Mouse (Mus musculus): ENCODE results near the gene Gpx5. TPM values are rescaled to one million over a fixed set of nuclear protein-coding genes. Genes with fewer than 3 reads are reported as not detected.

Gpx5 gene
- polyA plus RNA-seq, 1 experiment: not detected

GRCm38 (mm10) chr13:21242408-21243125 lies 50.0 kb downstream of the Gpx5 start:
- Histone ChIP-seq H3K4me1 (ENCODE audit: control insufficient read depth, insufficient read depth, low read length) (no peaks in the 10 kb centered on the region), H3K4me3 (ENCODE audit: insufficient read depth, low read length) (peak overlapping the region; percentile 41), H3K27ac (ENCODE audit: insufficient read depth, low read depth, low read length) (no peak overlapping the region)
- TF ChIP-seq CTCF (IDR thresholded peaks at IDR 0.05; ENCODE audit: low read depth, low read length) (no peak), POLR2A (IDR thresholded peaks at IDR 0.05; ENCODE audit: borderline replicate concordance, low read depth, low read length) (no peak)

- Histone ChIP-seq H3K4me3 (ENCODE audit: insufficient read depth, low read length) (no peak overlapping the region), H3K27ac (ENCODE audit: insufficient read depth, low read depth, low read length) (no peak overlapping the region), H3K4me1 (ENCODE audit: control insufficient read depth, insufficient read depth, low read length) (no peaks in the 10 kb centered on the region)
- TF ChIP-seq POLR2A (IDR thresholded peaks at IDR 0.05; ENCODE audit: borderline replicate concordance, low read depth, low read length) (no peak), CTCF (IDR thresholded peaks at IDR 0.05; ENCODE audit: low read depth, low read length) (no peak)
Observed at GRCm38 (mm10) chr13:21240788-21241187, 51.7 kb downstream of the Gpx5 start.

GRCm38 (mm10) chr13:21237161-21237560 lies 55.4 kb downstream of the Gpx5 start:
- TF ChIP-seq POLR2A (IDR thresholded peaks at IDR 0.05; ENCODE audit: borderline replicate concordance, low read depth, low read length): no peak
- no peak for TF ChIP-seq CTCF (IDR thresholded peaks at IDR 0.05; ENCODE audit: low read depth, low read length)
- no peak overlapping the region for H3K27ac ChIP-seq (ENCODE audit: insufficient read depth, low read depth, low read length)
- H3K4me1 ChIP-seq (ENCODE audit: control insufficient read depth, insufficient read depth, low read length): no peaks in the 10 kb centered on the region
- no peak overlapping the region for H3K4me3 ChIP-seq (ENCODE audit: insufficient read depth, low read length)

- no peak overlapping the region for H3K4me3 ChIP-seq (ENCODE audit: insufficient read depth, low read length)
- TF ChIP-seq CTCF (IDR thresholded peaks at IDR 0.05; ENCODE audit: low read depth, low read length) (no peak), POLR2A (IDR thresholded peaks at IDR 0.05; ENCODE audit: borderline replicate concordance, low read depth, low read length) (no peak)
- H3K27ac ChIP-seq (ENCODE audit: insufficient read depth, low read depth, low read length): no peak overlapping the region
- no peaks in the 10 kb centered on the region for H3K4me1 ChIP-seq (ENCODE audit: control insufficient read depth, insufficient read depth, low read length)
Observed at GRCm38 (mm10) chr13:21236714-21237113, 55.8 kb downstream of the Gpx5 start.

Other genes with a start within 250 kb of the Gpx5 start
- gene Olfr1370, start 217.8 kb downstream of the Gpx5 start, polyA plus RNA-seq (2012; ENCODE audit: insufficient read depth, insufficient read length, missing spikeins): not detected in 2 replicates
- gene Olfr1369-ps1, start 181.2 kb downstream of the Gpx5 start, polyA plus RNA-seq (2012; ENCODE audit: insufficient read depth, insufficient read length, missing spikeins): not detected in 2 replicates
- not detected in 2 replicates for gene Olfr263, start 163.1 kb downstream of the Gpx5 start, polyA plus RNA-seq (2012; ENCODE audit: insufficient read depth, insufficient read length, missing spikeins)
- gene Olfr1368, start 146.9 kb downstream of the Gpx5 start, polyA plus RNA-seq (2012; ENCODE audit: insufficient read depth, insufficient read length, missing spikeins): not detected in 2 replicates
- 44.6 and 46.6 TPM in 2 replicates for gene Trim27, start 113.3 kb downstream of the Gpx5 start, polyA plus RNA-seq (2012; ENCODE audit: insufficient read depth, insufficient read length, missing spikeins)
- not detected in 2 replicates for gene Gpx6, start 19.4 kb upstream of the Gpx5 start, polyA plus RNA-seq (2012; ENCODE audit: insufficient read depth, insufficient read length, missing spikeins)
- gene Olfr1367, start 54.2 kb upstream of the Gpx5 start, polyA plus RNA-seq (2012; ENCODE audit: insufficient read depth, insufficient read length, missing spikeins): not detected in 2 replicates
- 5.7 and 7.1 TPM in 2 replicates for gene Zscan12, start 70.1 kb upstream of the Gpx5 start, polyA plus RNA-seq (2012; ENCODE audit: insufficient read depth, insufficient read length, missing spikeins)
- 54.9 and 59.3 TPM in 2 replicates for gene Zkscan3, start 110.0 kb upstream of the Gpx5 start, polyA plus RNA-seq (2012; ENCODE audit: insufficient read depth, insufficient read length, missing spikeins)
- gene Pgbd1, start 148.3 kb upstream of the Gpx5 start, polyA plus RNA-seq (2012; ENCODE audit: insufficient read depth, insufficient read length, missing spikeins): 0.17 and 0.65 TPM in 2 replicates
- 44.4 and 50.9 TPM in 2 replicates for gene Zscan26, start 161.0 kb upstream of the Gpx5 start, polyA plus RNA-seq (2012; ENCODE audit: insufficient read depth, insufficient read length, missing spikeins)
- gene Nkapl, start 175.8 kb upstream of the Gpx5 start, polyA plus RNA-seq (2012; ENCODE audit: insufficient read depth, insufficient read length, missing spikeins): 0.92 and 1.3 TPM in 2 replicates
- 1.5 and 2.6 TPM in 2 replicates for gene Zkscan4, start 186.2 kb upstream of the Gpx5 start, polyA plus RNA-seq (2012; ENCODE audit: insufficient read depth, insufficient read length, missing spikeins)
- gene Gm10065, start 186.7 kb upstream of the Gpx5 start, polyA plus RNA-seq (2012; ENCODE audit: insufficient read depth, insufficient read length, missing spikeins): not detected in 2 replicates
- gene AK157302, start 202.5 kb upstream of the Gpx5 start, polyA plus RNA-seq (2012; ENCODE audit: insufficient read depth, insufficient read length, missing spikeins): 0.34 TPM in 1 of 2 replicates, not detected in the other
- gene Gm11273, start 208.7 kb upstream of the Gpx5 start, polyA plus RNA-seq (2012; ENCODE audit: insufficient read depth, insufficient read length, missing spikeins): 5.1 and 18.9 TPM in 2 replicates
- gene Zkscan8, start 238.4 kb upstream of the Gpx5 start, polyA plus RNA-seq (2012; ENCODE audit: insufficient read depth, insufficient read length, missing spikeins): 5.6 and 5.8 TPM in 2 replicates

All from bone marrow macrophage, adult 2 months (primary cell).